Mouse (Mus musculus) embryonic facial prominence, embryonic 15.5 days (tissue): ENCODE data around the gene Ccdc84. TPM values are rescaled to one million over a fixed set of nuclear protein-coding genes. Genes with fewer than 3 reads are reported as not detected.
"Not testable (repeated sequence)": the region's sequence is repeated elsewhere in the genome, so short reads cannot be mapped to it uniquely, and the experiment has no call there.

Experiments used
- ATAC-seq: fragments of 200-750 bp; cut with Nextera tagmentation; 2 replicates; pipeline ENCODE4 v1.8.0; 2017; ENCODE audit warnings: low read depth, moderate TSS enrichment; ENCODE audit not compliant: insufficient number of reproducible peaks, low FRiP score, low TSS enrichment
- H3K27ac ChIP-seq: fragments of 300-500 bp; sonication (generic); replicated peaks from 2 replicates; pipeline ENCODE4 v1.5.1; 2015; ENCODE audit warnings: mild to moderate bottlenecking, inconsistent platforms
- H3K27me3 ChIP-seq: fragments of 300-500 bp; sonication (generic); 2 replicates; pipeline ENCODE4 v1.6.1; 2015; ENCODE audit warnings: inconsistent platforms
- H3K36me3 ChIP-seq: fragments of 300-500 bp; sonication (generic); 2 replicates; pipeline ENCODE4 v1.6.1; 2015; ENCODE audit warnings: mild to moderate bottlenecking, inconsistent platforms
- H3K4me1 ChIP-seq: fragments of 300-500 bp; sonication (generic); 2 replicates; pipeline ENCODE4 v1.6.1; 2015; ENCODE audit warnings: inconsistent platforms
- H3K4me2 ChIP-seq: fragments of 300-500 bp; sonication (generic); replicated peaks from 2 replicates; pipeline ENCODE4 v1.6.1; 2015; ENCODE audit warnings: mild to moderate bottlenecking, inconsistent platforms
- H3K4me3 ChIP-seq: fragments of 300-500 bp; sonication (generic); replicated peaks from 2 replicates; pipeline ENCODE4 v1.5.1; 2015; ENCODE audit warnings: mild to moderate bottlenecking, inconsistent platforms
- H3K9ac ChIP-seq: fragments of 300-500 bp; sonication (generic); 2 replicates; pipeline ENCODE4 v1.6.1; 2015; ENCODE audit warnings: inconsistent platforms
- H3K9me3 ChIP-seq: fragments of 300-500 bp; sonication (generic); replicated peaks from 2 replicates; pipeline ENCODE4 v1.6.1; 2016; ENCODE audit warnings: inconsistent platforms
- whole genome bisulfite sequencing: fragments of 180-500 bp; shearing (Covaris S2); methylation state at CpG from one replicate; pipeline ENCODE4 v1.1.7; 2015; 5-methylcytosine and 5-hydroxymethylcytosine counted together
- polyA plus RNA-seq: library from polyadenylated mRNA; unstranded; fragments of >200 nt; fragmentation: Nextera tagmentation; extraction: Ambion mirVana; gene quantifications from 2 replicates; pipeline ENCODE4 v1.2.1, GENCODE M21; 2015

Ccdc84 gene
- polyA plus RNA-seq, 1 experiment from 2014 or later = 30.5 TPM

- Histone ChIP-seq H3K27ac (no peak overlapping the region), H3K9ac (no peak overlapping the region), H3K4me1 (peaks cover 14% of the 10 kb centered on the region), H3K36me3 (peaks cover 86% of the 10 kb centered on the region), H3K9me3 (no peaks in the 10 kb centered on the region), H3K4me2 (no peak overlapping the region), H3K27me3 (no peaks in the 10 kb centered on the region), H3K4me3 (no peak overlapping the region)
- 88% methylated on average over 13 of the region's 13 CpGs for WGBS
- ATAC-seq = no peak
Measured at GRCm38 (mm10) chr9:44384596-44384995, 33.8 kb downstream of the Ccdc84 start.

GRCm38 (mm10) chr9:44379862-44380261 is 38.5 kb downstream of the Ccdc84 start:
- Histone ChIP-seq H3K36me3 (peaks cover 38% of the 10 kb centered on the region), H3K4me3 (peak overlapping the region; percentile 84), H3K4me1 (peaks cover 14% of the 10 kb centered on the region), H3K4me2 (peak overlapping the region; percentile 88), H3K27ac (peak overlapping the region; percentile 87; the same call in 1 of the 2 replicates), H3K27me3 (no peaks in the 10 kb centered on the region), H3K9me3 (no peaks in the 10 kb centered on the region), H3K9ac (peak overlapping the region; percentile 90)
- 0 out of 2 replicates have a peak, but pooled peaks have one; percentile 2 for ATAC-seq
- 4% methylated on average over 15 of the region's 15 CpGs for WGBS

GRCm38 (mm10) chr9:44379054-44379834 is 39.1 kb downstream of the Ccdc84 start, which contains the start of gene Hyou1:
Gene Hyou1, plus strand, starts transcription at chr9:44379490.
- no peaks in the 10 kb centered on the region for H3K27me3 ChIP-seq
- peak within 1 kb of the TSS; percentile 87 for H3K27ac ChIP-seq
- peak within 1 kb of the TSS; percentile 88 for H3K4me2 ChIP-seq
- peak within 1 kb of the TSS; percentile 90 for H3K9ac ChIP-seq
- H3K36me3 ChIP-seq = peaks cover 32% of the 10 kb centered on the region
- WGBS = under 1% methylated on average over 83 of the region's 83 CpGs
- peak within 1 kb of the TSS; percentile 84 for H3K4me3 ChIP-seq
- peak; percentile 96 for ATAC-seq
- peaks cover 14% of the 10 kb centered on the region for H3K4me1 ChIP-seq
- H3K9me3 ChIP-seq = no peaks in the 10 kb centered on the region

- Histone ChIP-seq H3K9ac (peak overlapping the region; percentile 57; the same call in 1 of the 2 replicates), H3K4me2 (peak overlapping the region; percentile 88), H3K4me3 (peak overlapping the region; percentile 84), H3K9me3 (no peaks in the 10 kb centered on the region), H3K4me1 (peaks cover 14% of the 10 kb centered on the region), H3K27ac (no peak overlapping the region), H3K36me3 (peaks cover 22% of the 10 kb centered on the region), H3K27me3 (no peaks in the 10 kb centered on the region)
- WGBS = 87% methylated on average over 5 of the region's 5 CpGs
- ATAC-seq = no peak
Measured at GRCm38 (mm10) chr9:44378153-44378730, 40.1 kb downstream of the Ccdc84 start.

GRCm38 (mm10) chr9:44377335-44377734 is 41.0 kb downstream of the Ccdc84 start:
- H3K9me3 ChIP-seq, H3K4me3 ChIP-seq, H3K4me2 ChIP-seq, H3K9ac ChIP-seq, ATAC-seq, H3K27ac ChIP-seq, H3K27me3 ChIP-seq: not testable (repeated sequence)
- 82% methylated on average over 2 of the region's 2 CpGs for WGBS
- Histone ChIP-seq H3K36me3 (peaks cover 13% of the 10 kb centered on the region), H3K4me1 (peaks cover 14% of the 10 kb centered on the region)

GRCm38 (mm10) chr9:44376141-44376540 is 42.2 kb downstream of the Ccdc84 start:
- H3K4me1 ChIP-seq = peaks cover 13% of the 10 kb centered on the region
- no peak overlapping the region for H3K4me2 ChIP-seq
- peaks cover 1% of the 10 kb centered on the region; the same call in 1 of the 2 replicates for H3K36me3 ChIP-seq
- H3K9me3 ChIP-seq = no peaks in the 10 kb centered on the region
- no peak overlapping the region for H3K27ac ChIP-seq
- no peak for ATAC-seq
- H3K27me3 ChIP-seq = no peaks in the 10 kb centered on the region
- 84% methylated on average over 6 of the region's 6 CpGs for WGBS
- no peak overlapping the region for H3K9ac ChIP-seq
- no peak overlapping the region for H3K4me3 ChIP-seq

- Histone ChIP-seq H3K4me3 (no peak overlapping the region), H3K27me3 (no peaks in the 10 kb centered on the region), H3K9ac (no peak overlapping the region), H3K27ac (no peak overlapping the region), H3K4me1 (no peaks in the 10 kb centered on the region; the same call in 1 of the 2 replicates), H3K36me3 (no peaks in the 10 kb centered on the region), H3K9me3 (no peaks in the 10 kb centered on the region), H3K4me2 (no peak overlapping the region)
- no peak for ATAC-seq
Measured at GRCm38 (mm10) chr9:44373386-44373785, 45.0 kb downstream of the Ccdc84 start.

GRCm38 (mm10) chr9:44364480-44364879 is 53.9 kb downstream of the Ccdc84 start:
- H3K9me3 ChIP-seq = no peaks in the 10 kb centered on the region
- H3K27ac ChIP-seq = no peak overlapping the region
- H3K4me2 ChIP-seq = no peak overlapping the region
- no peak overlapping the region for H3K9ac ChIP-seq
- H3K27me3 ChIP-seq = no peaks in the 10 kb centered on the region
- peaks cover 4% of the 10 kb centered on the region; the same call in 1 of the 2 replicates for H3K36me3 ChIP-seq
- WGBS = 60% methylated on average over 3 of the region's 3 CpGs
- peaks cover 8% of the 10 kb centered on the region for H3K4me1 ChIP-seq
- no peak overlapping the region for H3K4me3 ChIP-seq
- ATAC-seq = no peak

- not testable (repeated sequence) for H3K9ac ChIP-seq, ATAC-seq, H3K9me3 ChIP-seq, H3K4me1 ChIP-seq, H3K27me3 ChIP-seq
- Histone ChIP-seq H3K4me2 (peak overlapping the region; percentile 76), H3K27ac (peak overlapping the region; percentile 82), H3K4me3 (peak overlapping the region; percentile 73), H3K36me3 (peaks cover 24% of the 10 kb centered on the region)
- 38% methylated on average over 4 of the region's 4 CpGs for WGBS
Measured at GRCm38 (mm10) chr9:44361931-44362330, 56.4 kb downstream of the Ccdc84 start.

GRCm38 (mm10) chr9:44361190-44361917 is 57.0 kb downstream of the Ccdc84 start, which contains the start of gene Vps11:
Gene Vps11, minus strand, starts transcription at chr9:44361670.
- WGBS = under 1% methylated on average over 44 of the region's 44 CpGs
- peaks cover 8% of the 10 kb centered on the region for H3K4me1 ChIP-seq
- H3K9ac ChIP-seq = peak within 1 kb of the TSS; percentile 79
- peak within 1 kb of the TSS; percentile 76 for H3K4me2 ChIP-seq
- peak within 1 kb of the TSS; percentile 82 for H3K27ac ChIP-seq
- peaks cover 30% of the 10 kb centered on the region for H3K36me3 ChIP-seq
- peak; percentile 88 for ATAC-seq
- no peaks in the 10 kb centered on the region for H3K27me3 ChIP-seq
- H3K4me3 ChIP-seq = peak within 1 kb of the TSS; percentile 73
- H3K9me3 ChIP-seq = no peaks in the 10 kb centered on the region
